Mouse (Mus musculus) liver, embryonic 16.5 days (tissue): ENCODE results near the gene Fam110a. TPM values are rescaled to one million over a fixed set of nuclear protein-coding genes. Genes with fewer than 3 reads are reported as not detected.
A peak's percentile ranks its signal among the peaks of the same experiment; 100 is the strongest.

Experiments used
- ATAC-seq: fragments of 200-750 bp; cut with Nextera tagmentation; 2 replicates; pipeline ENCODE4 v1.8.0; 2017; ENCODE audit warnings: low read depth, mild to moderate bottlenecking, moderate number of reproducible peaks, moderate library complexity
- H3K27ac ChIP-seq: fragments of 300-500 bp; sonication (generic); 2 replicates; pipeline ENCODE4 v1.5.1; 2014; ENCODE audit warnings: mild to moderate bottlenecking, low read length
- H3K27me3 ChIP-seq: fragments of 300-500 bp; sonication (generic); 2 replicates; pipeline ENCODE4 v1.6.1; 2014; ENCODE audit warnings: low read depth, low read length, mixed read lengths; ENCODE audit not compliant: control insufficient read depth, insufficient read depth
- H3K36me3 ChIP-seq: fragments of 300-500 bp; sonication (generic); 2 replicates; pipeline ENCODE4 v1.6.1; 2014; ENCODE audit warnings: mild to moderate bottlenecking; ENCODE audit not compliant: control insufficient read depth, insufficient read depth
- H3K4me1 ChIP-seq: fragments of 300-500 bp; sonication (generic); 2 replicates; pipeline ENCODE4 v1.6.1; 2014; ENCODE audit warnings: low read depth, low read length, mixed read lengths; ENCODE audit not compliant: control insufficient read depth
- H3K4me2 ChIP-seq: fragments of 300-500 bp; sonication (generic); 2 replicates; pipeline ENCODE4 v1.6.1; 2014; ENCODE audit warnings: low read depth, low read length, mixed read lengths
- H3K4me3 ChIP-seq: fragments of 300-500 bp; sonication (generic); 2 replicates; pipeline ENCODE4 v1.5.1; 2014; ENCODE audit warnings: low read depth, mild to moderate bottlenecking, low read length
- H3K9ac ChIP-seq: fragments of 300-500 bp; sonication (generic); 2 replicates; pipeline ENCODE4 v1.6.1; 2014; ENCODE audit warnings: low read depth, low read length
- H3K9me3 ChIP-seq: fragments of 300-500 bp; sonication (generic); replicated peaks from 2 replicates; pipeline ENCODE4 v1.6.1; 2016; ENCODE audit warnings: low read length; ENCODE audit not compliant: control insufficient read depth
- WGBS: fragments of 180-500 bp; shearing (Covaris S2); extraction: QIAGEN DNeasy Blood & Tissue Kit; methylation state at CpG from one replicate; pipeline ENCODE4 v1.1.7; 2014; ENCODE audit not compliant: insufficient replicate concordance; 5-methylcytosine and 5-hydroxymethylcytosine counted together
- polyA plus RNA-seq: library from polyadenylated mRNA; unstranded; fragments of >200 nt; fragmentation: Nextera tagmentation; extraction: Ambion mirVana; gene quantifications from 2 replicates; pipeline ENCODE4 v1.2.1, GENCODE M21; 2015

Gene Fam110a
- polyA plus RNA-seq, 1 experiment from 2014 or later, result 9.6 TPM

DNA sequence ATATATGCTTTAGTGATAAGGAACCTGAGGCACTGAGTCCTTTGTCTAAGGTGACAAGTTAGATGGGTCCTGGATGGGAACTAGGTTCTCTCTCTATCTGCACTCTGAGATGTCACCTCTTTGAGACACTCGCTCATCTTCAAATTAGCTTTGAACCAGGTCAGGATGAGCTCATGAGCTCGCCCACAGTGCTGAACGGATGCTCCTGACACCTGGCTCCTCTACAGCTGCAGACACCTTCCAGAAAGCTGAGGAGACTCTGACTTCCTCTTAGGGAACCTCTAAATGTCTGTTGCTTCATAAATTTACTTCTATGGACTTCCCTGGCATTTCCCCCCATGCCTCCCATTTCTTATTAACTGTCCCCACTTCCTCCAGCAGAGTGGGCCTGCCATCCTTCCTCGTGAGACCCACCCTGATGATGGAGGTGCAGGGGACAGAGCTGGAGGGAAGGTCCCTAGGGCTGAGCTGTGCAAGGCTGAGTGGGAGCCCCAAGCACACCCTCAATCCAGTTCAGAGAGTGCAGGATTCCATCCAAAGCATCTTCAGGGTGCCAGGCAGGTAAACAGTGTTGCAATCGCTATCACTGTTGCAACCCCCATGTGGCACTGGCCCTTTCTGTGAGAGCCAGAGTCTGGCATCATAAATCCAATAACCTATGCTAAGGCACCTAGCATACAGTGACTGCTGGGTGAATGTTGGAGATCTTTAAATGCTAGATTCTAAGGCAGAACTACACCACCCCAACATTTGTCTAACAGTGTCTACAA is 40.2 kb downstream of the Fam110a start:
- Histone ChIP-seq H3K36me3 (no peaks in the 10 kb centered on the region), H3K9me3 (no peaks in the 10 kb centered on the region), H3K9ac (no peak overlapping the region), H3K4me2 (no peak overlapping the region), H3K27ac (no peak overlapping the region), H3K4me1 (no peaks in the 10 kb centered on the region), H3K27me3 (no peaks in the 10 kb centered on the region), H3K4me3 (no peak overlapping the region)
- WGBS, result 47% methylated on average over 5 of the region's 5 CpGs
- no peak for ATAC-seq

- Histone ChIP-seq H3K9me3 (no peaks in the 10 kb centered on the region), H3K27ac (no peak overlapping the region), H3K27me3 (no peaks in the 10 kb centered on the region), H3K4me1 (no peaks in the 10 kb centered on the region), H3K36me3 (no peaks in the 10 kb centered on the region), H3K4me3 (no peak overlapping the region), H3K9ac (no peak overlapping the region), H3K4me2 (no peak overlapping the region)
- ATAC-seq, result no peak
- 60% methylated on average over 11 of the region's 11 CpGs for WGBS
Observed at GRCm38 (mm10) chr2:151938780-151939200, 41.2 kb downstream of the Fam110a start.

GRCm38 (mm10) chr2:151937893-151938292 is 42.1 kb downstream of the Fam110a start:
- Histone ChIP-seq H3K4me2 (no peak overlapping the region), H3K36me3 (no peaks in the 10 kb centered on the region), H3K27ac (no peak overlapping the region), H3K9me3 (no peaks in the 10 kb centered on the region), H3K9ac (no peak overlapping the region), H3K27me3 (no peaks in the 10 kb centered on the region), H3K4me1 (no peaks in the 10 kb centered on the region), H3K4me3 (no peak overlapping the region)
- 9% methylated on average over 3 of the region's 3 CpGs for WGBS
- ATAC-seq, result no peak

DNA sequence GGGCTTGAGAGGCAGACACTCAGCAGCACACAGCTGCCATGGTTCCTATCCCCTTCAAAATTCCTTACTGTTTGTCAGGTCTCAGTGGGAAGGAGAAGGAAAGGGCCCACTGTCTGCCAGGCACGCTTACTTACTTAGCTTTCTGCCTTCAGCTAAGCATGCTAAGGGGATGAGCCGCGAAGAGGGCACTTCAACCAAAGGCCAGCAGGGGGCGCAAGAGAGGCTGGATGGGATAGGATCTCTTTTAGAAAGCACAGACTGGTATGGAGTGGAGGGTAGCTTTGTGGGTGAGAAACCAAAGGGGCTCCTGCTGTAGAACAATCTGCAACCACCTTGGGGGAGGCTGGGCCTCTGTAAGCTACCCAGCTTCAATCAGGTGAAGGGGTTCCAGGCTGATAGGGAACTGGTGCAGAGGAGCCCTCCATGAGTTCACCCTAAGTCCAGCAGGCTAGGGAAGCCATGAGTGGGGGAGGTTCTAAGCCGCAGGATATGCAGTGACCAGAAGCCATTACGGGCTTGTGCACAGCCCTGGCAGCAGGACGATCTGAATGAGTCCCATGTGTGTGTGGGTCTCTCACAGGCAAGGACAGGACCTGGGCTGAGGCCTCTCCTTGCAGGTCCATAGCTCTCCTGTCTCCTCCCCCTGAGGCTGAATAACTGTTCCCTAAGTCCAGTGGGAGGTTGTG is 49.5 kb downstream of the Fam110a start:
- H3K27ac ChIP-seq, result no peak overlapping the region
- H3K9me3 ChIP-seq, result no peaks in the 10 kb centered on the region
- peaks cover 3% of the 10 kb centered on the region; the same call in 1 of the 2 replicates for H3K4me1 ChIP-seq
- H3K9ac ChIP-seq, result no peak overlapping the region
- no peak overlapping the region for H3K4me2 ChIP-seq
- no peak for ATAC-seq
- H3K36me3 ChIP-seq, result no peaks in the 10 kb centered on the region
- H3K4me3 ChIP-seq, result no peak overlapping the region
- H3K27me3 ChIP-seq, result no peaks in the 10 kb centered on the region
- WGBS, result 25% methylated on average over 7 of the region's 7 CpGs

GRCm38 (mm10) chr2:151927103-151927502 is 52.9 kb downstream of the Fam110a start:
- WGBS, result 70% methylated on average over 11 of the region's 11 CpGs
- Histone ChIP-seq H3K9ac (no peak overlapping the region), H3K9me3 (no peaks in the 10 kb centered on the region), H3K4me3 (no peak overlapping the region), H3K4me1 (peaks cover 3% of the 10 kb centered on the region; the same call in 1 of the 2 replicates), H3K27ac (no peak overlapping the region), H3K36me3 (no peaks in the 10 kb centered on the region), H3K4me2 (no peak overlapping the region), H3K27me3 (no peaks in the 10 kb centered on the region)
- peak; percentile 66 for ATAC-seq

DNA sequence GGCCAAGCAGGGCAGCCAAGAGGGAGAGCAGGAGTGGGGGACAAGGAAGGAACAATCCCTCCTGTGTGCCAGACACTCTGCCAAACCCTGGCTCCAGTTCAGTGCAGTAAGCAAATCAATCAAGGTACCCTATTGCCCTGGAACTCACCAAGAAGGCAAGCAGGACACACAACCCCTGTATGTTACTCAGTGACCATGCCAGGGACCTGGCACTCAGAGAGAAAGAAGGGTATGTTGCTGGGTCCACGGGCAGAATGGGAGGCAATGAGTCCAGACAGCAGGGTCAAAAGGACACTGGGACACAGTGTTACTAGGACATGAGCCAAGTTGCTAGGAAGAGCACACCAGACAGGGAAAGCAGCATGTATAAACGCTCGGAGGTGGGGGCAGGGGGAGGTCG is 54.3 kb downstream of the Fam110a start:
- Histone ChIP-seq H3K4me2 (no peak overlapping the region), H3K4me1 (peaks cover 3% of the 10 kb centered on the region; the same call in 1 of the 2 replicates), H3K27ac (0 out of 2 replicates have a peak overlapping the region, but pooled peaks have one; percentile 6)

DNA sequence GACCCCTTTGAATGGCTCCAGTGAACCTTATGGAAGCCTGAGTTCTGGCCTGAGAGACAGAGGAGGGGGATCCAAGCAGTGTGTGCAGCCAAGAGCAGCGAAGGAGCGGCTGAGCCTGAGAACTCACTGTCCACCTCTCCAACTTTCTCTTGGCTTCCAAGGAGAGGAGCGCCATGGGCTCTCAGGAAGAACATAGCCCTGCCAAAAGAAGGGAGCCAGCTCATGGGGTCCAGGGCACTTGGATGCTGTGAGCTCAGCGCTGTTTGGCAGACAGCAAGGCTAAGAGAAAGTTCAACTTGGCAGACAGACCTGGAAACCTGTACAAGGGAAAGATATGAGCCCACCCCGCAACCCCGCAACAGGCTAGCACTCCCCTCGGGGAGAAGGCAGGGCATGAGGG is 55.7 kb downstream of the Fam110a start:
- ATAC-seq, result no peak
- H3K36me3 ChIP-seq, result no peaks in the 10 kb centered on the region
- H3K9me3 ChIP-seq, result no peaks in the 10 kb centered on the region
- H3K4me3 ChIP-seq, result no peak overlapping the region
- 78% methylated on average over 7 of the region's 7 CpGs for WGBS
- peaks cover 3% of the 10 kb centered on the region; the same call in 1 of the 2 replicates for H3K4me1 ChIP-seq
- no peak overlapping the region for H3K4me2 ChIP-seq
- H3K27ac ChIP-seq, result no peak overlapping the region
- no peak overlapping the region for H3K9ac ChIP-seq
- no peaks in the 10 kb centered on the region for H3K27me3 ChIP-seq

More for the DNA sequence above, 54.3 kb downstream of the Fam110a start:
- no peak overlapping the region for H3K9ac ChIP-seq
- no peaks in the 10 kb centered on the region for H3K9me3 ChIP-seq
- ATAC-seq, result peak; percentile 77
- H3K4me3 ChIP-seq, result no peak overlapping the region
- no peaks in the 10 kb centered on the region for H3K27me3 ChIP-seq
- 42% methylated on average over 4 of the region's 4 CpGs for WGBS
- no peaks in the 10 kb centered on the region for H3K36me3 ChIP-seq

- 42% methylated on average over 4 of the region's 4 CpGs for WGBS
- ATAC-seq, result no peak
- Histone ChIP-seq H3K4me1 (peaks cover 3% of the 10 kb centered on the region; the same call in 1 of the 2 replicates), H3K36me3 (no peaks in the 10 kb centered on the region), H3K9me3 (no peaks in the 10 kb centered on the region), H3K27me3 (no peaks in the 10 kb centered on the region), H3K4me3 (no peak overlapping the region), H3K27ac (no peak overlapping the region), H3K9ac (no peak overlapping the region), H3K4me2 (no peak overlapping the region)
Observed at GRCm38 (mm10) chr2:151921596-151921995, 58.4 kb downstream of the Fam110a start.

DNA sequence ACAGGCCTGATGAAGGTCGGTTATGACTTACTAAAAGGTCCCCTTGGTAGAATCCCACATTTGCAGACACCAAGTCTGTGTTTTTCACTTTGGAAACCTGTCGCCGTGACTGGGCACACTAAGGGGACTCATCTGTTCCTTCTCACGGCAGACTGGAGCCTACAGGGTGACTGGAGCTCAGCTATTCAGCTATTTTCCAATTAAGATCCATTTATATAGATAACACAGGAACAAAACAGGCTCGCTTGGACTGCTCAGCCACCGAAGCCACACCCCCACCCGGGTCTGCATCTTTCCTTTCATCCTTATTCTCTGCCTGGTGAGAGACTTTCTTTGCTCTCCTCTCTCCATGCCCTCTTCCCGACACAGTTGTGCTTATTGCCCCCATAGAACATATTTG is 59.0 kb downstream of the Fam110a start:
- 55% methylated on average over 8 of the region's 8 CpGs for WGBS

More for the DNA sequence above, 59.0 kb downstream of the Fam110a start:
- no peak overlapping the region for H3K4me3 ChIP-seq
- H3K4me2 ChIP-seq, result no peak overlapping the region
- H3K27ac ChIP-seq, result no peak overlapping the region
- no peaks in the 10 kb centered on the region for H3K9me3 ChIP-seq
- no peak overlapping the region for H3K9ac ChIP-seq
- H3K36me3 ChIP-seq, result no peaks in the 10 kb centered on the region
- no peak for ATAC-seq
- no peaks in the 10 kb centered on the region; the same call in 1 of the 2 replicates for H3K4me1 ChIP-seq
- no peaks in the 10 kb centered on the region for H3K27me3 ChIP-seq
